Mouse (Mus musculus) left cerebral cortex, postnatal 14 days (tissue): ENCODE data around the gene Gipc2. TPM values are rescaled to one million over a fixed set of nuclear protein-coding genes. Genes with fewer than 3 reads are reported as not detected.

Experiments used
- DNase-seq, 2 experiments: peaks; one replicate each; pipeline ENCODE4 v3.0.0; 2021 to 2022; ENCODE audit warnings: low spot score in 2 of 2, mixed read lengths in 1 of 2
- intact Hi-C: fragments of 180-260 bp; cut with DNase I; formaldehyde crosslinking; loops from one replicate; pipeline ENCODE4 v1.15.1; 2025
- total RNA-seq, 2 experiments: library from RNA; stranded (reverse); gene quantifications; 2 replicates each; pipeline ENCODE4 v1.2.3; 2021

Gene Gipc2
- total RNA-seq, 2 experiments from 2014 or later, result 3.1 to 4.1 TPM

DNA sequence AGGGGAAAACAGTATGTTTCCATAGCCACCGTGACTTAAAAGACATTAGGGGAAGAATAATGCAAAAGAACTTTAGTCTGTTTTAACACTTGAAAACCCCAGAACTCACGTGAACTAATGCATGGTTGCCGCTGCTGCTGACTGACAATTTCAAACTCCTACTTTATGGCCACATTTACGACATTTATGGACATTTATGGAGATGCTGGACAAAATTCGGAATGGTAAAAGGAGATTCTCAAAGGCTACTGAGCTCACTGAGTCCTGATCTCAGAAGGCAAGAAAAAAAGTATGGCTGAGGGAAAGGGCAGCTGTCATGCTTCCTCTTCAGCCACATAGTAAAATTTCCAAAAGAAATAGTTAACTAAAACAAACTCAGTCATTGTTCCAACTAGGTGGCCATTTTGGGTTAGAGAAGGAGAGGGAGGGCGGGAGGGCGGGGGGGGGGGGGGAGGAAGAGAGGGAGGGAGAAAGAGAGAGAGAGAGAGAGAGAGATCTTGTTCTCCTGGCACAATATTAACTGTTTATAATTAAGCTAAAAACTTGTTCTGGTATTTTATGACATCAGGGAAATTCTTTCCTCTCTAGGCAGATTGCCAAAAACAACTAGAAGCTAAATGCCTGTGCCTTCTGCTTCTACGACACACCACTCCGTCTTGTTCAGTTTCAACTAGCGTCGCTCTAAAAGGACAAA lies 26.4 kb upstream of the Gipc2 start:
- intact Hi-C loops, result loop anchor here (2.0 to 5.0 kb wide), 2 partner anchors 16 to 85 kb away; no protein-coding TSS in a partner anchor
- peak in 1 of 2 experiments; percentile 26 for DNase-seq

GRCm38 (mm10) chr3:152191791-152192237 lies 25.8 kb upstream of the Gipc2 start:
- no peak for DNase-seq
- intact Hi-C loops, result loop anchor here (2.0 to 5.0 kb wide), 2 partner anchors 17 to 85 kb away; no protein-coding TSS in a partner anchor

DNA sequence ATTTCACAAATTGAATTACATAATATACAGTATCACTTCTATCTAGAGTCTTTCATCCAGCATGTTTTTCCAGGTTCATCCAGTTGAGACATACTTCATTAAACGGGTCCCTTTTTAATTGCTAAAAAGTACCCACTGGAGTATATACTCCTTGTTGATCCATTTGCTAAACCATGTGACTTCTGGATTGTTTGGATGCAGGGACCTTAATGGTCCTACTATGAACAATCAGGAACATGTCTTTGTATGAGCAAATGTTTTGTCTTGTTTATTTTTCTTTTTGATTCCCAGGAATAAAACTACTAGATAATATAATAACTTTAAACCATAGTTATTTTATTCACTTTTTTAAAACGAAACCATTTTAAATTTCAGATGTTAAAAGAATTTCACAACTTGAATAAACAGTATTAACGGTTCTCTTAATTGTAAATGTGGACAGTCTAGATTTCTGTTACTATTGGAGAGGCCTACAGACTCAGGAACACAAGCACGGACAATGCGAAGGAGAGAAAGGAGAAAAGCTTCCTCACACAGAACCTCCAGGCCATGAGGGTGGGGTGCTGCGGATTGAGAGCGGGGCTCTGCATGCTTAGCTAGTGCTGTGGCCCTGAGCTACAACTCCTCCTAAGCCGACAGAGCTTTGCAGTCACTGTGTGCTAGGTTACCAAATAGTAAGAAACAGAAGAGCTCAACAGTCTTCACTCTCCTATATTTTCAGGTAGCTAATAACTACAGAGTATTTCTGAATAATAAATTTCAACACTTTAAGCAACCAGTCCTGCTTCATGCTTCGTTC lies 24.8 kb upstream of the Gipc2 start:
- DNase-seq, result no peak
- intact Hi-C loops, result loop anchor here (5.0 kb wide), 1 partner anchor 84 kb away; no protein-coding TSS in a partner anchor

GRCm38 (mm10) chr3:152189306-152189705 lies 23.3 kb upstream of the Gipc2 start:
- intact Hi-C loops, result no loop called here
- DNase-seq, result no peak

DNA sequence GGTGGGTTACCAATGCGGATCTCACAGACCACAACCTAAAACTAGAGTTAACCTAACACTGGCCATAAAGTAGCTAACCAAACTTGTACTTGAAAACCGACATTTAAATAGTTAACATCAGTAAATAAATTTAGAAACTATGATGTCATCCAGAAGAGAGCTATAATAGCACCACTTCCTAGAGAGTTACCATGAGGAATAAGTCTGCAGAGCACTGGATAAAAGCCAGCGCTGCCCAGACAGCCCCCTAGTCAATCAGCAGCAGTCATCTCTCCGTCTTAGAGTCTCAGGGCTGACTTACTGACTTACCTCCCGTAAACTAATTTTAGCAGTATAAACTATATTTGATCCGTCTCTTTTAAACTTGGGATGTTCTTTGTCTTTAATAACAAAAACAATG lies 20.1 kb upstream of the Gipc2 start:
- DNase-seq, result no peak
- intact Hi-C loops, result no loop called here

DNA sequence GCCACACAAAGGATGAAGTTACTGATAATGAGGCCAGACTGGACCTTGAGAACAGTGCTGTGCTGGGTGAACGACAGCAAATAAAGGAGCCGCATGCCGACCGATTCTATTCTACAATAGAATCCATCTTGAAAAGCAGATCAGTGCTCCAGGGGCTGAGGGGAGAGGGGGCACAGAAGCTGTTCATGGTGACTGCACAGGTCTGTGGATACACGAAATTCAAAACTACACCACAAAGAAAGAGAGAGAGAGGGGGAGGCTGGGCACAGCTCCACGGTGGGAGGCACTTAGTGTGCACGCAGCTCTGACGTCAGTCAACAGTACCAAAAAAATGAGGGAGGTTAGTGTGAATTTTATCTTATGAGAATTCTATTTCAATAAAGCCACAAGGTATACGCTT lies 17.5 kb upstream of the Gipc2 start:
- DNase-seq, result no peak
- intact Hi-C loops, result no loop called here

DNA sequence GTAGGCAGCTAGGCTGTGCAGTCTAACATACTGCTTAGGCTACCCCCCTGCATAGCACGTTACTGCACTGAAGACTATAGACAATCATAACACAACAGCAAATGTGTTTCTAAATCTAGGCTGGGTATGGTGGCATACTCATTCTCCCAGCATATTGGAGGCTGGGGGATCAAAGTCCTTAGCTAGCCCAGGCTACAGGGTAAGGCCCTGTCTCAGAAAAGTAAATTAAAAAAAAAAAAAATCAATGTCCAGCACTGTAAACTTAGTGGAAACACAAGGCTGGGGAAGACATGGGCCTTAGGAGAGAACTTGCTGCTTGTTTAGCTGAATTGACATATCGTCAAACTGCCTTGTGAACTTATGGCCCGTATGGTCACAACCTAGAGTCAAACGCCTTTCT lies 14.6 kb upstream of the Gipc2 start:
- intact Hi-C loops, result no loop called here
- DNase-seq, result no peak

- intact Hi-C loops, result no loop called here
- DNase-seq, result no peak
Observed at GRCm38 (mm10) chr3:152179285-152179684, 13.3 kb upstream of the Gipc2 start.

DNA sequence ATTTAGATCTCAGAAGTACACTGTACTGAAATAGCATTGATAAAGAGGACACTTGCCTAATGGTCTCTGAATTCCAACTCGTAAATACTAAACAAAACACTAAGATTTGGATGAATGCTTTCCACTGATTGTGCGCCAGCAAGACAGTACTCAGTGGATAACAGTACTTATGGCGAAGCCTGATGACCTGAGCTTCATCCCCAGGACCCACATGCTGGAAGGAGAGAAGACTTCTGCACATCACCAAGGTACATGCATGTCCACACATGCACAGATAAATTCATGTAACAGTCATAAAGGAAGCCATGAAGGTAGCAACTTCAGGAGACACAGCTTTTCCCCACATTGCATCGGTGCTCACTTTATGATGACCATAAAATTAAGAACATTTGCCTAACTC lies 12.8 kb upstream of the Gipc2 start:
- no peak for DNase-seq
- intact Hi-C loops, result no loop called here

DNA sequence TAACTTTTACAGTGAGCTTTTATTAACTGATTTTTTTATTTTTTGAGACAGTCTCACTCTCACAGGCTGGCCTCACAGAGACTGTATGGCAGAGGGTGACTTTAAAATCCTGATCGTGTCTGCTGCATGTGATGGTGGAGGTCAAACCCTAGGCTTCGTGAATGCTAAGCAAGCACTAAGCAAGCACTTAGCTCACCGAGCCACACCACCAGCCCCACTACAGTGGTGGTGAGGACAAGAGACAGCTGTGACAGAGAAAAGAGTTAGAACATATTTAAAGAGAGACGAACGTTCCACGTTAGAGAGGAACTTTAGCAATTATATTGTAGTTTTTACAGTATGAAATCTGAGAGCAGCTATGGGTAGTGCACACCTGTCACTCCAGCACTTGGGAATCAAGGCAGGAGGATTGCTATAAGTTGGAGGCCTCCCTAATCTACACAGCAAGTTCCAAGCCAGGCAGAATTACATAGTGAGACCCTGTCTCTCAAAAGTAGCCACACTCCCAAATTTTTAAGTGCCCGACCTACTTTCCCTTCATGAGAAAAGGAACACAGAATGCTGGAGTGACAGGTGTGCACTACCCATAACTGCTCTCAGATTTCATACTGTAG lies 6.4 kb upstream of the Gipc2 start:
- intact Hi-C loops, result no loop called here
- no peak for DNase-seq

DNA sequence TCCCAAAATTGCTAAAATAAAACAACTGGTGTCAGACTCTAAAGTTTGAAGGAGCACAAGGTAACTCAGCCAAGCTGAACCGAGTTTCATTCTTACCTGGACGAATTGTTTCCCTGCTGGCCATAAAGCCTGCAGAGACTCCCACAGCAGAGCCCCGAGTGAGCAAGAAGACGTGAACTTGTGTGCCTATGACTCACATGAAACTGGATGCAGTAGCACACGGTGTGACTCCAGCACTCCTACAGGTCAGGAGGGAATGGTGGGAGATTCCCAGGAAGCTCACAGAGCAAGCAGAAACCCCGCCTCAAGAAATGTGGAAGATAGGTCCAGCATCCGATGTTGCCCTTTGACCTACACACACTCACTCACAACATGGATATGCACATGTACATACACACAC lies 5.8 kb upstream of the Gipc2 start:
- intact Hi-C loops, result no loop called here
- no peak for DNase-seq

- intact Hi-C loops, result no loop called here
- DNase-seq, result no peak
Observed at GRCm38 (mm10) chr3:152171236-152171635, 5.2 kb upstream of the Gipc2 start.

GRCm38 (mm10) chr3:152170407-152170806 lies 4.4 kb upstream of the Gipc2 start:
- intact Hi-C loops, result no loop called here
- DNase-seq, result no peak

DNA sequence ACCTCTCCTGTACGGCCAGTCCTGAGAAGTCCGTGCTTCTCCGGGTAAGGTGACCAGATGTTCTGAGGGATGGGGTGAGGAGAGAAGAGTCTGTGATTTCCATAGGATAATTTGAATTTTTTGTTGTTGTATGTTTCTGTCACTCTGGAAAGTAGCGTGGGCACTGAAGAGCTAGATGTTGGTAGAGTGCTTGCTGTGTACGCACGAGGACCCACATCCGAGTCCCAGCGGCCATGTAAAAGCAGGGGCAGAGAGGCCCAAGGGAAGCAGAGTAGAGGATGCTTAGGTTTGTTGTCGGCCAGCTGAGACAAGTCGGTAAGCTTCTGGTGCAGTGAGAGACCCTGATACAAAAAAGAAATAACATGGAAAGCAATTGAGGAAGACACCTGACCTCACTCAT lies 2.0 kb upstream of the Gipc2 start:
- DNase-seq, result no peak
- intact Hi-C loops, result no loop called here

DNA sequence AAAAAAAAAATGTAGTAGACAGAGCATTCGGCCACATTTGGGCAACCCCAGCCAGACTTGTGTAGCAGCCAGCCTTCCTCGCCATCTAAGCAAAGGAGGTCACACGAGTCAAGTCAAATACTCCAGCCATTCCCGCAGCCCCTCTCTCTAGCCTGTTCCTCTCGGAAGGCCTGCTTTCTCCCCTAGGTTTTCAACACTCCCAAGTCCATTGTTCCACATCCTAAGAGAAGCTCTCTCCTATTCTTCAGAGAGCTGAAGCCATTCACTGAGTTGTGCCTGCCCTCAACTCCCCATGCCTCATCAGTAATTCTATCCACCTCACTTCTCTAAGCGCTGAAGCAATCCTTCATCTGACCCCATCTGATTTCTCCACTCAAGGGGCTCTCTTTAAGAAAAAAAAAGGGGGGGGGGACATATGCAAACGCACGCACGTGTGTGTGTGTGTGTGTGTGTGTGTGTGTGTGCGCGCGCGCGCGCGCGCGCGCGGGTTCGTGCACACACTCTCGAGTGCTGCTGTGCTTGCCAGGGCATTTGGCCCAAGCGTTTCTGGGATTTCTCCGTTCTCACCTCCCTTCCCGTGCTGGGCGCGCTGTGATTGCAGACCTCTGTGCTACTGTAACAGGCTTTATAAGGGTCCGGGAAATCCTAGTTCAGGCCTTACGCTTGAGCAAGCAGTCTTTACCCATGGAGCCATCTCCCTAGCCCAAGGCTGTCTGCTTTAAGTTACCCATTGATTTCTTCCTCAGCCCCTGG lies 845 bp upstream of the Gipc2 start:
- no peak for DNase-seq
- intact Hi-C loops, result no loop called here

DNA sequence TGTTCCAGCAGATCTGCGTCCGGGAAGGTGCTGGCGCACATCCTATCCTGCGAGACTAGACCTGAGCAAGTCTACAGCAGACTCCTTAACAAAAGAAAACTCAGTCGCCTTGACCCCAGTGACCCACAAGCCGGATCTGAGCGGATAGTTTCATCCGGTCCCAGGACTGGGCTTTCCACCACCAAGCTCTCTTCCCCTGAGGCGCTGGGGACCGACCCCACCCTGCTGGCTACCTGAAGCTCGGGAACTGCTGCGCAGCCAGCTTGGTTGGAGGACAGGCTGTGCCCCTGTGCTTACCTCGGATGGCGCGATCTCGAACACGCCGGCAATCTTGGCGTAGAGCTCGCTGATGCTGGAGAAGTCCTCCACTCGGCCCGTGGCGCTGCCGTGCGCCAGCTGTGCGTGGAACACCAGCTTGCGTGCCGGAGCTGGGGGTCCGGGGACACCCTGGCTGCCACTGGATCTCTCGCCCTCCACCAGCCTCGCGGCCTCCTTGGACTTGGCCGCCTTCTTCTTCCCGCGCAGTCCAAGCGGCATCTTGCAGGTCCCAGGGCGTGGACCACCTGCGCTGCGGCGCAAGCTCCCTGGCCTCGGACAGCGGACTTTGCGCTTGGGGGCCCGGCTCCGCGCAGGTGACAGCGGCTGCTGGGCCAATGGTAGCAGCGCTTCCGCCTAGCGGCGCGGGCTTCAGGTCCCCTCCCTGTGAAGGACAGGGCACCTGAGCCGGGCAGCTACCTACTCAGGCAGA lies 505 bp downstream of the Gipc2 start:
- peak in 1 of 2 experiments; percentile 44 for DNase-seq
- intact Hi-C loops, result no loop called here

DNA sequence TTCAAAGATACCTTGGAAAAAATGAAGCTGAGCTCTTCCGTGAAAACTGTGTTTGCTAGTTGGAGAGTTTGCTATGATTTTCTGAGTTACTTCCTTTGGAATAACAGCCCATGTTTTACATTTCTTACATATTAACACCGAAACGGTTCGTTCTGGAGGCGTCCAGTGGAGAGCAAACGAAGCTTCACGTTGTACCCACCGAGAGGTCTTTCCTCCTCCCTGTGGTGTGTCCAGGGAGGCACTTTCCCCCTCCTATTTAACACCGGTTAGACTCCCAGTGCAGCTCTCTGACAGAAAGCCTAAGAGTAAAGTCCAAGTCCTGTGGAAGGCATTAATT lies 1.0 kb downstream of the Gipc2 start:
- DNase-seq, result no peak
- intact Hi-C loops, result no loop called here

- intact Hi-C loops, result no loop called here
- DNase-seq, result no peak
Observed at GRCm38 (mm10) chr3:152163320-152163719, 2.7 kb downstream of the Gipc2 start.

- no peak for DNase-seq
- intact Hi-C loops, result no loop called here
Observed at GRCm38 (mm10) chr3:152160607-152161006, 5.4 kb downstream of the Gipc2 start.
